In the genomic region with DNA sequence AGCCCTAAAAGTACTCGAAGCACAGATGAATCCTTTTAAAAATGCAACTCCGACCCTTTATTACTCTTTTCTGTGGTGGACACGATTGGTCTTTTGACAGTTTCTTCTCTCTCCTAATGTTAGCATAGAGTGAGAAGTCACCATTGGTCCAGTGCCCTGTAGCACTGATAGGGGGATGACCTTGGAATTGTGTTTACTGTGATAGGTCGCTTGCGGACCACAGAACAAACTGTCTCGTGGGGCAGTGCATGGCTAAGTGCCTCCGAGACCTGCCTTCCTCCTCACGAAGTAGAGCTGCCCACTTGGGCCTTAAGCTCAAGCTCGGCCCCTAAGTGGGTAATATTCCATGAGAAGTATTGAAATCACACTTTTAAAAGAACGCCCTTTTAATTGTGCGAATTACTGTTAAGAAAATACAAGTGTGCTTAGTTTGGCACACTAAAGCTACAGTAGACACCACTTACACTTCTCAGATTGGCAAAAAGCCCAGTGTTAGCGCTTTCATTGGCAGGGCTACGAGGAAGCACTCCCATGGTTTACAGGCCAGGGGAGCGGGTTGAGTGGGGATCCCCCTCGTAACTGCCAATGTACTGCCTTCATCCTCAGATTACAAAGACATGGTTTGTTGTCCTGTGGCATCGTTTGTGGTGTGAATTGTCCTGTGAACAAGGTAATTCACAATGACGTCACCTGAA, we compare ENCODE assay signal across 9 mouse cellular contexts. TPM values are rescaled to one million over a fixed set of nuclear protein-coding genes. Genes with fewer than 3 reads are reported as not detected.
DNase-seq lines count a peak whose midpoint lies in the region.
"Had no signal": no experiment of that assay in that cellular context is flagged by ENCODE, and none has a peak within 500 bp of the region (broad histone marks: within the 10 kb centered on the region; RNA-seq: fewer than 3 reads in every experiment).

No protein-coding gene starts in this region.

- intact Hi-C loops in left cerebral cortex, postnatal 4 days (cut with DNase I), result no loop called here

- DNase-seq in adrenal gland, postnatal 10 days, result peak; percentile 51
- no peak for DNase-seq in adrenal gland, postnatal 25 days
- peak; percentile 23 for DNase-seq in left cerebral cortex, postnatal 4 days
- DNase-seq in left cerebral cortex, adult 8-10 months (ENCODE audit: low spot score in 2 of 2), result no peak
- peak; percentile 8 to 18 for DNase-seq in heart, adult 9 months (ENCODE audit: low spot score in 2 of 2)
- DNase-seq in lung, postnatal 10 days, result peak; percentile 66
- DNase-seq in spleen, adult 12 weeks (ENCODE audit: low spot score), result no peak
- DNase-seq in thymus, postnatal 36 days, result no peak
- DNase-seq: liver, embryonic 13.5 days had no signal

RNA-seq across cellular contexts. Expression of a gene that starts 11.4 kb away (rescaled TPM):
- 100 to 1,000 TPM; 127 to 261 TPM for total RNA-seq in adrenal gland, postnatal 10 days (2021)
- total RNA-seq in adrenal gland, postnatal 25 days (2021), result 18.8 and 40.4 TPM in 2 replicates
- total RNA-seq in left cerebral cortex, postnatal 4 days (2021), result 1 to 10 TPM; 3.5 to 3.6 TPM
- total RNA-seq in left cerebral cortex, adult 8-10 months (2022), result 1 to 10 TPM; 7.5 to 9.1 (median 8.8) TPM

RNA-seq across cellular contexts. Expression of a gene that starts 55.5 kb away (rescaled TPM):
- total RNA-seq in adrenal gland, postnatal 10 days (2021), result 10 to 100 TPM in 1 of 2 experiments, 1 to 10 TPM in 1; 9.9 to 10.4 TPM
- 22.6 and 29.8 TPM in 2 replicates for total RNA-seq in adrenal gland, postnatal 25 days (2021)
- 1 to 10 TPM; 1.1 to 1.5 TPM for total RNA-seq in left cerebral cortex, postnatal 4 days (2021)
- total RNA-seq in left cerebral cortex, adult 8-10 months (2022), result 1 to 10 TPM in 3 of 4 experiments, under 1 TPM in 1; 0.94 to 1.6 (median 1.2) TPM

Comparison
In these comparisons a context has a peak if more than half of its experiments do, and no peak if none do; other contexts are left out.
1. DNase-seq: peak in adrenal gland, postnatal 10 days (single experiment), left cerebral cortex, postnatal 4 days (single experiment), heart, adult 9 months (2 of 2) and lung, postnatal 10 days (single experiment); none in adrenal gland, postnatal 25 days (single experiment), left cerebral cortex, adult 8-10 months (0 of 2), spleen, adult 12 weeks (single experiment) and thymus, postnatal 36 days (0 of 2).